Mouse (Mus musculus) E14TG2a.4 (cell line): ENCODE data around the gene Sptb.

Source experiments
- CTCF ChIP-seq: conservative IDR thresholded peaks from 2 replicates; pipeline ENCODE4 v1.5.1; 2014; ENCODE audit warnings: low read length
- NANOG ChIP-seq: IDR thresholded peaks from 2 replicates; pipeline ENCODE4 v1.6.1; 2014; ENCODE audit warnings: borderline replicate concordance, low read length, mixed read lengths

DNA sequence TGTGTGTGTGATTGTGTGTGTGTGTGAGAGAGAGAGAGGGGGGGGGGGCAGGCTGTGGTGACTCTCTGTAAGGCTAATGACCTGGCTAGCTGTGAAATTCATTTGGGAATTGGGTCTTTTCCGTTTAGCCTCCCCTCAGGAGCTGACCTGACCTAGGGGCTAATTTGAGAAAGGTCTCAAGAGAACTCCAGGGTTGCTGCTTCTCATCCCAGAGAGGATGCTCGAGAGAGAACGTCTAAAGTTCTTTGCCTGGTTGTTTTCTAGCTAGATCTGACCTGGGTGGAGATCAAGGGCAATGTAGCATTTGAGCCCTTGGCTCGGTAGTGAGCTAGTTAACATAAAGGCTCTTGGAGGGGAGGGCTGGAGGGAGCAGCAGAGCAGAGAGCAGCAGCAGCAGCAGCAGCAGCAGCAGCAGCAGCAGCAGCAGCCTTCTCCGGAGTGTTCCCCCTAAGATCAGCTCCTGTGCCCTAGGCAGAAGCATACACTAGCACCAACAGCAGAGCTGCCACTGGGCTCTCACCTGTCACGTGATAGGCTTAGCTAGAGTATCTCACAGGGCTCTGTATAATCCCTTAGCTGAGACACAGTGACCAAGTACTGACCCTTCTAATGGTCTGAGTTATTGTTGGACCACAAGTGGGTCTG is 153.5 kb downstream of the Sptb start:
- TF ChIP-seq CTCF: no peak
- no peak for TF ChIP-seq NANOG
